Mouse (Mus musculus): Measurements from ENCODE around the gene Mecr. TPM values are rescaled to one million over a fixed set of nuclear protein-coding genes. Genes with fewer than 3 reads are reported as not detected.

Gene Mecr
- polyA plus RNA-seq, 1 experiment from 2014 or later = 44.6 TPM

DNA sequence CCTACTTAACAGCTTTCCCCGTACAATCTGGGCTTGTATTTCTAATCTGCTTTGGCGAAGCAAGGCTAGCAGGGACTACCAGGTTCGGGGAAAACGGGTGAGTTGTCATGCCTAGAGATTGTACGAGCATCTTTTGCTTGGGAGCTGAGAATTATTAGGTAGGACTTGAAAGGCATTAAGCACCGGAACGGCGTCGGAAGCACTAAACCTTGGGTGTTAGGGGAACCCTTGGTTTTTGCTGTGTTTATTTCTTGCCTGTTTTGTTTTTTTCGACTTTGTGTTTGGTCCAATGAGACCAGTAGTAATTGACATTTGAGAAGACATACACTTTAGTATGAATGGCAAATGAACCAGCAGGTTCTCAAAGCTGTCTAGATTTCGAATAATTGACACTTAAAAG lies 31.3 kb downstream of the Mecr start:
- Histone ChIP-seq H3K4me1 (peaks cover 30% of the 10 kb centered on the region), H3K4me3 (peak overlapping the region; percentile 97), H3K27me3 (no peaks in the 10 kb centered on the region), H3K9me3 (replicated peaks) (no peaks in the 10 kb centered on the region), H3K36me3 (no peaks in the 10 kb centered on the region), H3K9ac (peak overlapping the region; percentile 100), H3K4me2 (replicated peaks) (peak overlapping the region; percentile 95), H3K27ac (peak overlapping the region; percentile 100)
- 5% methylated on average over 11 of the region's 11 CpGs for WGBS
- ATAC-seq (ENCODE audit: low FRiP score) = no peak

DNA sequence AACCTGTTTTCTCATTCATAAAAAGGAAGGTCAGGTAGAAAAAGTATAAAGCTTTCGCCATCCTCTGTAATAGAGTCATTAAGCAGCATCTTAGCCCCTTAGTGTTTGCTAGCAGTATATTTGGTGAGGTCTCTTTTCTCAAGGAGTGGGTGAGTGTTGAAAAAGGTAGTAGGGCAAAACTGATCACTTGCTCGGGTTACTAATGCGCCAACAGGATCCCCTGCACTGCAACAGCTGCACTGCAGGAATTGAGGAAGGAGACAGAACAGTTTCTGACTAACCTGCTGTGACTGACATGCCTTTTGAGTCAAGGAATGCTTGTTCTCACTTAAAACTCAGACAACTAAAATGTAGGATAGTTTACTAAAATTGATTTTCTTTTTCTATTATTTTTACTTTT lies 32.0 kb downstream of the Mecr start:
- no peak for ATAC-seq (ENCODE audit: low FRiP score)

DNA sequence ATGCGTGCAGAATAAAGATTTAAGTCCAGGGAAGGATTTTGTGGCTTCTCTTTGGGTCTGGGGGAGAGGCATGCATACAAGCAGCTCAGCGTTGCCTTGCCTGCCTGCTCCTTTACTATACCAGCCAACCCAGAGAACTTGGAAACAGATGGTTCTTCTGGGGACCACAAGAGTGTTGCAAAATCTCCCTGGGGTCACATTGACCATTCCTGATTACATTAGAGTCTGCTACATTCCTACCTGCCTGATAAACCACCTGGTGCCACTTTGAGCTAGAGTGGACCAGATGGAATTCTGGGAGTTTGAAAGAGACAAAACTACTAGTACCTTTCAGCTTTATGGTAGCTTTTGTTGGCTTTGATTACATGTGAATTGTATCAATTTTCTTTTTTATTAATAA lies 33.6 kb downstream of the Mecr start:
- H3K27me3 ChIP-seq = no peaks in the 10 kb centered on the region
- H3K4me1 ChIP-seq = peaks cover 36% of the 10 kb centered on the region
- WGBS = 81% methylated on average over 2 of the region's 2 CpGs
- H3K9me3 ChIP-seq (replicated peaks) = no peaks in the 10 kb centered on the region
- H3K4me3 ChIP-seq = no peak overlapping the region
- no peak overlapping the region for H3K27ac ChIP-seq
- H3K4me2 ChIP-seq (replicated peaks) = peak overlapping the region; percentile 23
- no peak for ATAC-seq (ENCODE audit: low FRiP score)
- no peaks in the 10 kb centered on the region for H3K36me3 ChIP-seq
- H3K9ac ChIP-seq = no peak overlapping the region

More for the DNA sequence above, 32.0 kb downstream of the Mecr start:
- Histone ChIP-seq H3K36me3 (no peaks in the 10 kb centered on the region), H3K4me1 (peaks cover 30% of the 10 kb centered on the region), H3K27ac (no peak overlapping the region), H3K27me3 (no peaks in the 10 kb centered on the region), H3K4me3 (peak overlapping the region; percentile 97), H3K9ac (peak overlapping the region; percentile 100), H3K9me3 (replicated peaks) (no peaks in the 10 kb centered on the region), H3K4me2 (replicated peaks) (peak overlapping the region; percentile 95)
- 41% methylated on average over 3 of the region's 3 CpGs for WGBS

DNA sequence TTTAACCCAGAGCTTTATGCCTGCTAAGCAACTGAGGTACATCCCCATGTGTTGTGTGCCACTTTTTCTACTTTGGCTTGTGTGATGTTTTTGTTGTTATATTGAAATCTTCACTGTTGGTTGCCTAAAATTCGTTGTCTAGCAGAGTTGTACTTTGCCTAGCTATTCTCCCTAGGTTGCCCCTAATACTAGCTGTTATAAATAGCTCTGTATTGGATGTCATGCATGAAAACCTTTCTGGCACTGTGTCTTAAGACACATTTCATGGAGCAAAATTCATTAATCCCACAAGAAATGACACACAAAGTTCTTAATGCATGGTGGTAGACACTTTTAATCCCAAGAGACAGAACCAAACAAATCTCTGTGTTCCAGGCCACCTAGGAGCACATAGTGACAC lies 36.4 kb downstream of the Mecr start:
- ATAC-seq (ENCODE audit: low FRiP score) = no peak
- H3K9me3 ChIP-seq (replicated peaks) = no peaks in the 10 kb centered on the region

DNA sequence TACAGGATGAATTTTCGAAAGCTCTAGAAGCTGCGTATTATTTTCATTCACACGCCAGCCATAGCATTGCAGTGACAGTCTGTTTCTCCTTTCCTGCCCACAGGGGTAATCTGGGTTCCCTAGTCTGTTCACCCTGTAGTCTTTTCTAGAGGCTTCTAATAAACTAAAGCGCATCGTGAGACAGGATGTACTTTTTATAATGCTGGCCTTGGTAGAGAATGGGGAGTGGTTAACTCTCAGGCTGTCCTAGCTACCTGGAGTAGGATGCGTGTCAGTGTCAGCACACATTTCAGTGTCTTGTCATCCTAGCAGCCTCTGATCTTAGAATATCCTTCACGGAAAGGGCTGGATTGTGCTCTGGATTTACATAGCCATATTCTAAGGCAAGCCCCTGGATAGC lies 38.0 kb downstream of the Mecr start:
- WGBS = 95% methylated on average over 7 of the region's 7 CpGs
- no peak for ATAC-seq (ENCODE audit: low FRiP score)
- H3K4me1 ChIP-seq = peaks cover 20% of the 10 kb centered on the region

More for the DNA sequence above, 36.4 kb downstream of the Mecr start:
- Histone ChIP-seq H3K4me2 (replicated peaks) (no peak overlapping the region), H3K4me1 (peaks cover 36% of the 10 kb centered on the region), H3K27ac (no peak overlapping the region), H3K4me3 (no peak overlapping the region), H3K9ac (no peak overlapping the region), H3K36me3 (no peaks in the 10 kb centered on the region), H3K27me3 (no peaks in the 10 kb centered on the region)
- 80% methylated on average over 1 of the region's 1 CpGs for whole genome bisulfite sequencing

DNA sequence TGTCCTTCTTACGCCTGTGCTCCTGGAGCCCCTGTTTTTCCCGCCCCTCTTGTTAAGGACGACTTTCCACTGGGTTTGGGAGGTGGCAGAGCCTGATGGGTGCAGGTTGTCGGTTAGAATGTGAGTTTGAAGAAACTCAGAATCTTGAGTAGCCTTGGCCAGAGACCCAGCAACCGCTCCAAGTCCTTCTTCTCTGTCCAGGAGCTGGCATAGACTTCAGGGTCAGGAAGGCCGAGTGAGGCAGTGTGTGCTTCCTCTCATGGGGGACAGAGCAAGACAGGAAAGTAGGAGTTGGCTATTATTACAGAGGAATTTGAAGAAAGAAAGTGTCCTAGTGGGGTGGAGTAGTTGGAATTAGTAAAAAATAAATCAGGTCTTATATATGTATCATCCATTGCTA lies 40.3 kb downstream of the Mecr start:
- 83% methylated on average over 6 of the region's 6 CpGs for WGBS
- peaks cover 14% of the 10 kb centered on the region for H3K4me1 ChIP-seq

More for the DNA sequence above, 38.0 kb downstream of the Mecr start:
- H3K4me3 ChIP-seq = no peak overlapping the region
- H3K4me2 ChIP-seq (replicated peaks) = no peak overlapping the region
- no peaks in the 10 kb centered on the region for H3K9me3 ChIP-seq (replicated peaks)
- no peaks in the 10 kb centered on the region for H3K27me3 ChIP-seq
- H3K9ac ChIP-seq = no peak overlapping the region
- H3K36me3 ChIP-seq = peaks cover 16% of the 10 kb centered on the region
- H3K27ac ChIP-seq = no peak overlapping the region

DNA sequence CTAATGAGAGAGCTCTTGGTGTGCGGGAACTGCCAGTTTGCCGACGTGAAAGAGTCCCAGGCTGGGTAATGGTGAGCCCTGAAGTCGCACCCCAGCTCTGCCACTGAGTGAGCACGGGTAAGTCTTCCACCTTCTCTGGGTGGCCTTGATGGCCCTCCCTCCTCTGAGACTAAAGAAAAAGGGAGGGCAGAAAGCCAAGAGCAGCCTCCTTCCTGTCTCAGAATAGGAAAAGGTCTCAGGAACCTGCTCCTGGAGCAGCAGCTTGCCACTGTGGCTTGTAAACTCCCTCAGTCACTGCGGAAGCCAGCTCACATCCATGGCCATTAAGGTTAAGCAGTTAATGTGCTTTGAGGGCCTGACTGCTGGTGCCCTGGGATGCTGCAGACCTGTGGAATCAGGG lies 42.1 kb downstream of the Mecr start:
- 89% methylated on average over 6 of the region's 6 CpGs for WGBS
- ATAC-seq (ENCODE audit: low FRiP score) = no peak

More for the DNA sequence above, 40.3 kb downstream of the Mecr start:
- peaks cover 20% of the 10 kb centered on the region for H3K36me3 ChIP-seq
- no peak overlapping the region for H3K27ac ChIP-seq
- no peak overlapping the region for H3K4me3 ChIP-seq
- no peak overlapping the region for H3K4me2 ChIP-seq (replicated peaks)
- no peak for ATAC-seq (ENCODE audit: low FRiP score)
- no peaks in the 10 kb centered on the region for H3K27me3 ChIP-seq
- no peaks in the 10 kb centered on the region for H3K9me3 ChIP-seq (replicated peaks)
- H3K9ac ChIP-seq = no peak overlapping the region

DNA sequence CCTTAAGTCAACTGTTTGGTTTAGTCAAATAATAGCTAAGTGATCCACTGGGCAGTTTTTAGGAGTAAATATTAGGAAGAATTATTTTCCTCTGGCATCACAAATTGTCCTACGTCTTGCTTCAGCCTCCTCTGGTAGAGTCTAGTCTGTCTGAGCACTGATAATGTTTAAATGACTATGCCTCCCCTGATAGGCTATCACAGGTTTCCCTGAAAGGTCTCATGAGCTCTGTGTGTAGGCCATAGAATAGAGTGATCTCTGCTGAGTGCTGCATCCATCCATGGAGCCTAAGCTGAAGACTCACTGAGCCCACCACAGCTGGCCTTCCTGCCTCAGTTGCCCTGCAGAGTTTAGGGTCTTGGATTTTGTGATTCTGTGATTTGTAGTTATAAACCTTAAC lies 45.3 kb downstream of the Mecr start:
- peaks cover 6% of the 10 kb centered on the region for H3K4me1 ChIP-seq
- no peak overlapping the region for H3K4me2 ChIP-seq (replicated peaks)
- no peaks in the 10 kb centered on the region for H3K27me3 ChIP-seq
- H3K9ac ChIP-seq = no peak overlapping the region
- no peak for ATAC-seq (ENCODE audit: low FRiP score)
- no peaks in the 10 kb centered on the region for H3K9me3 ChIP-seq (replicated peaks)
- H3K4me3 ChIP-seq = no peak overlapping the region
- peaks cover 43% of the 10 kb centered on the region for H3K36me3 ChIP-seq
- H3K27ac ChIP-seq = no peak overlapping the region
- WGBS = 74% methylated on average over 1 of the region's 1 CpGs

More for the DNA sequence above, 42.1 kb downstream of the Mecr start:
- Histone ChIP-seq H3K9me3 (replicated peaks) (no peaks in the 10 kb centered on the region), H3K9ac (no peak overlapping the region), H3K27me3 (no peaks in the 10 kb centered on the region), H3K36me3 (peaks cover 20% of the 10 kb centered on the region), H3K4me3 (no peak overlapping the region), H3K27ac (no peak overlapping the region; the same call in 1 of the 2 replicates), H3K4me1 (peaks cover 14% of the 10 kb centered on the region), H3K4me2 (replicated peaks) (no peak overlapping the region)

- Histone ChIP-seq H3K9me3 (replicated peaks) (no peaks in the 10 kb centered on the region), H3K27me3 (no peaks in the 10 kb centered on the region), H3K4me1 (no peaks in the 10 kb centered on the region), H3K27ac (no peak overlapping the region), H3K4me3 (no peak overlapping the region), H3K4me2 (replicated peaks) (no peak overlapping the region), H3K9ac (no peak overlapping the region), H3K36me3 (peaks cover 51% of the 10 kb centered on the region)
- 85% methylated on average over 3 of the region's 3 CpGs for WGBS
- no peak for ATAC-seq (ENCODE audit: low FRiP score)
Observed at GRCm38 (mm10) chr4:131890692-131891091, 47.4 kb downstream of the Mecr start.

DNA sequence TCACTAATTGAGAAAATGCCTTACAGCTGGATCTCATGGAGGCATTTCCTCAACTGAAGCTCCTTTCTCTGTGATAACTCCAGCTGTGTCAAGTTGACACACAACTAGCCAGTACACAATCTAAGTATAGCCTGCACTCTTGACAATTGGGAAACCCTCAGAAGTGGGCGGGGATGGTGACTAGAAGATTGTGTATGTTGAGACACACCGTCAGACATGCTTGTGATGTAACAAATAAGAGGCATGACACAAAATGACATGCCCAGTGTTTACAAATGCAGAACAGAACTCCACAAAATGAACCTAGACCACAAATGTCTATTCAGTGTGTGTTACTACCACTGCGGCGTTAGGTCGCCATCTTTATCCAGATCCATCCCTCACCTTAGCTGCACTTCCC lies 53.8 kb downstream of the Mecr start:
- no peak overlapping the region for H3K4me2 ChIP-seq (replicated peaks)
- H3K27me3 ChIP-seq = no peaks in the 10 kb centered on the region
- H3K9me3 ChIP-seq (replicated peaks) = no peaks in the 10 kb centered on the region
- no peak overlapping the region for H3K4me3 ChIP-seq
- peaks cover 82% of the 10 kb centered on the region for H3K36me3 ChIP-seq
- no peak overlapping the region for H3K27ac ChIP-seq
- no peak for ATAC-seq (ENCODE audit: low FRiP score)
- H3K9ac ChIP-seq = no peak overlapping the region
- 95% methylated on average over 5 of the region's 5 CpGs for WGBS
- H3K4me1 ChIP-seq = no peaks in the 10 kb centered on the region

GRCm38 (mm10) chr4:131897787-131898186 lies 54.5 kb downstream of the Mecr start:
- Histone ChIP-seq H3K9ac (no peak overlapping the region), H3K4me1 (no peaks in the 10 kb centered on the region), H3K27ac (no peak overlapping the region), H3K27me3 (no peaks in the 10 kb centered on the region), H3K9me3 (replicated peaks) (no peaks in the 10 kb centered on the region), H3K4me2 (replicated peaks) (no peak overlapping the region), H3K4me3 (no peak overlapping the region), H3K36me3 (peaks cover 82% of the 10 kb centered on the region)
- ATAC-seq (ENCODE audit: low FRiP score) = no peak
- WGBS = 96% methylated on average over 8 of the region's 8 CpGs

- Histone ChIP-seq H3K4me1 (no peaks in the 10 kb centered on the region), H3K36me3 (peaks cover 75% of the 10 kb centered on the region), H3K9ac (no peak overlapping the region), H3K27me3 (no peaks in the 10 kb centered on the region), H3K27ac (no peak overlapping the region), H3K4me3 (no peak overlapping the region), H3K9me3 (replicated peaks) (no peaks in the 10 kb centered on the region), H3K4me2 (replicated peaks) (no peak overlapping the region)
- no peak for ATAC-seq (ENCODE audit: low FRiP score)
- 83% methylated on average over 12 of the region's 12 CpGs for WGBS
Observed at GRCm38 (mm10) chr4:131898503-131899179, 55.4 kb downstream of the Mecr start.

- peaks cover 74% of the 10 kb centered on the region for H3K36me3 ChIP-seq
- H3K4me1 ChIP-seq = no peaks in the 10 kb centered on the region
- no peaks in the 10 kb centered on the region for H3K9me3 ChIP-seq (replicated peaks)
- H3K27ac ChIP-seq = no peak overlapping the region
- 92% methylated on average over 6 of the region's 6 CpGs for WGBS
- H3K27me3 ChIP-seq = no peaks in the 10 kb centered on the region
- no peak overlapping the region for H3K4me3 ChIP-seq
- H3K4me2 ChIP-seq (replicated peaks) = no peak overlapping the region
- ATAC-seq (ENCODE audit: low FRiP score) = no peak
- H3K9ac ChIP-seq = no peak overlapping the region
Observed at GRCm38 (mm10) chr4:131899180-131899554, 55.9 kb downstream of the Mecr start.
